Mouse (Mus musculus): ENCODE data around the gene Elf2. TPM values are rescaled to one million over a fixed set of nuclear protein-coding genes. Genes with fewer than 3 reads are reported as not detected.

The Elf2 gene
- polyA plus RNA-seq, 1 experiment: 24.1 TPM

GRCm38 (mm10) chr3:51294251-51294650 is 46.2 kb downstream of the Elf2 start:
- no peaks in the 10 kb centered on the region for H3K4me1 ChIP-seq (ENCODE audit: control insufficient read depth, insufficient read depth, insufficient read length, low read length)
- H3K27ac ChIP-seq (replicated peaks; ENCODE audit: low read depth, low read length): no peak overlapping the region
- H3K4me3 ChIP-seq (ENCODE audit: insufficient read depth, low read depth, low read length): no peak overlapping the region

DNA sequence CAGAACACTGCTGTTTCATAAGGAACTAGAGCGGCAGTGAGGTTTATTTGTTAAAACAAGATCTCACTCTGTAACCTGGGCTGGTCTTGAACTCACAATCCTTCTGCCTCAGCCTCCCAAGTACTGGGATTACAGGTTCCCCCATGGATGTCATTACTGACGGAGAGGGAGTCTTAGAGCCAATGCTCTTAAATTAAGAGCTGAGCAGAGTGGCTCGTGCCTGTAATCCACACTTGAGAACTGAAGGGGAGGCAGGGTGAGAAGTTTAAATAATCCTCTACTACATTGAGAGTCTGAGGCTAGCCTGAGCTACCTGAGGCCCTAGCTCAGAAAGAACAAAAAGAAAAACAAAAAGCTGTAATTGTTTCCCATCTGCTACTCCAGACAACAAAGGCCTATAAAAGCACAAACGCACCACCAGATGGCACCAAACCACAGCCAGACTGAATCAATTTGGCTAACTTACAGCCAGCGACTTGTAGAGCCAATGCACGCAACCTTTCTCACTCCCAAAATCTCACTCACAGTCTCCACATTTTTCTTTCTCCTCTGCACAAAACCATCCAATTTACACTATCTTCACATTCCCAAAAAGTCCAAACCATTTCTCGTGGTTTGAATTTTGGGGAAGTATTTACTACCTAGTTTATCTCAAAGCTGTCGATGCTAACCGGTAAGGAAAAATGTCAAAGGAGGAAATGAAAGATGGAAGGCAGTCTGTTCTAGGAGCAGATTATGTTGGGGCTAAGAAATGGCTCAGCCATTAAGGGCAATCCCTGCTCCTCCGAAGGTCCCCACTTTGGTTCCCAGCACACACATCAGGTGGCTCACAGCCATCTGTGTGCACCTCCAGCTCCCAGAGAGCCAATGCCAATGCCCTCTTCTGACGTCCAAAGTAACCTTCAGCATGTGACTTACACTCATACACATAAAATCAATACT is 51.3 kb downstream of the Elf2 start:
- Histone ChIP-seq H3K4me3 (ENCODE audit: insufficient read depth, low read depth, low read length) (no peak overlapping the region), H3K27ac (replicated peaks; ENCODE audit: low read depth, low read length) (no peak overlapping the region), H3K4me1 (ENCODE audit: control insufficient read depth, insufficient read depth, insufficient read length, low read length) (no peaks in the 10 kb centered on the region)

DNA sequence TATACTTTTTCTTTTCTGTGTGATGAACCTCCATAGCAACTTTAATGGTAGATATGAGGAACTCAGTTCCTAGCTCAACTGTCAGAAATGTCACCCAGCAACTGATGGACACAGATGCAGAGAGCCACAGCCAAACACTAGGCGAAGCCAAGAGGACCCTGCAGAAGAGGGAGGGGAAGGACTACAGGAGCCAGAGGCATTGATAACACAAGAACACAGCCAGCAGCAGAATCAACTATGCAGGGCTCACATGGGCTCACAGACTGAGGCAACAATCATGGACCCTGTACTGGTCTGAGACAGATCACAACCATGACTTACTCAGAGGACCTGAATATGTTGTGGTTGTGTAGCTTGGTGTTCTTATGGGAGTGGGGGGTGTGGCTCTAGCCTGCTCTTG is 56.1 kb downstream of the Elf2 start:
- Histone ChIP-seq H3K27ac (replicated peaks; ENCODE audit: low read depth, low read length) (no peak overlapping the region), H3K4me3 (ENCODE audit: insufficient read depth, low read depth, low read length) (no peak overlapping the region), H3K4me1 (ENCODE audit: control insufficient read depth, insufficient read depth, insufficient read length, low read length) (no peaks in the 10 kb centered on the region)

DNA sequence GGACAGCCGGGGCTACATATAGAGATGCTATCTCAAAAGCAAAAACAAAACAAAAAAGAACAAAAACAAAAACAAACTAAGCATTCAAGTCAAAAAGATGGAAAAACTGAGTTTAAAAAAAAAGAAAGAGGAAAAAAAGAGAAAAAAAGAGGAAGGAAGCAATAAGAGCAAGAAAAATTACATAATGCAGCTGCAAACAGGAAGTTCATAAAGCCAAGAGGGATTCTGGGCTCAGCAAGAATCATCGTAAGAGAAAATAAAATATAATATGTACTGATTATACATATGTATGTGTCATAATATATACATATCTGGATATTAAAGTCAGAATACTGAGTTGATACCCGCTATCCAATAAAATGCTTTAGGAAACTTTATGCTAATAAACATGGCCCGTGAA is 58.7 kb downstream of the Elf2 start:
- no peak overlapping the region for H3K4me3 ChIP-seq (ENCODE audit: insufficient read depth, low read depth, low read length)
- H3K4me1 ChIP-seq (ENCODE audit: control insufficient read depth, insufficient read depth, insufficient read length, low read length): no peaks in the 10 kb centered on the region
- no peak overlapping the region for H3K27ac ChIP-seq (replicated peaks; ENCODE audit: low read depth, low read length)

GRCm38 (mm10) chr3:51278433-51278832 is 62.0 kb downstream of the Elf2 start:
- H3K4me3 ChIP-seq (ENCODE audit: insufficient read depth, low read depth, low read length): no peak overlapping the region

DNA sequence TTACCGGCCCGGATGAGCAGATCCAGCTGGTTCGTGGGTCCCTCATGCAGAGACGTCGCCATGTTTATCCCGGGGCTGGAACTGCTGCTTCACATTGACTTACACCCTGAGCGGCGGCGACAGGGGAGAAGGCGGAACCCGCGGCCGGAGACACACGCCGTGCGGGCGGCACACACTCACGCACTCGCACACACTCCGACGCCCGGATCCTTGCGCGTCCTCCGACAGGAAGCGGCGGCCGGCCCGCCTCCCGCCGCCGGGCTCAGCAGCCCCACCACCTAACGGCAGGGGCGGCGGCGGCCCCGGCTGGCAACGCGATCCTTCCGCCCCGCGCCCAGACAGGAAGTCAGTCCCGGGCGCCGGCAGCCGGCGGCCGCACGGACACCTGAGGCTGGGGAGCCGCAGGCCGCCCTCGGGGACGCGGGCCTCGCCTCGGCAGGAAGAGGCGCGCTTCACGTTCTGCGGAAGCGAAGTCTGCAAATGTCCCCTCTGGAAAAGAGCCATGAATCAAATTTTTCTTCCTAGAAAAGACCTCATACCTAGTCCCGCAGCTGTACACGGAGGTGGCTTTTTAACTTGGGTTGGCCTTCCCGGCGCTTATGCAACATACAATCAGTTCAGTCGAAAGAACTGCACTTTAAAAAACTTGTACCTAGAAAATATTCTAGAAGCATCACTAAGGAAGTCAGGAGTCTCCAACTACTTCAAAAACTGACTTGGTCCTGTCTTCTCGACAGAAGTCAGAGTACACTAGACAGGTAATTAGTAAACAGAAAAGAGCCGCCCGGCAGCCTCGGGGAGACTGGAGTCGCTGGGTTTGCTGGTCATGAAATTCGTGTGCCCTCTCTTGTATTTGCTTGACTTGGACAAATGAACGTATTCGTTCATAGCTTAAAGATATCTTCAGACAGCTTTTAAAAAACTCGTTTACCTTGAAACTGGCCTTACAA is 63.0 kb downstream of the Elf2 start:
- Histone ChIP-seq H3K4me1 (ENCODE audit: control insufficient read depth, insufficient read depth, insufficient read length, low read length) (no peaks in the 10 kb centered on the region), H3K4me3 (ENCODE audit: insufficient read depth, low read depth, low read length) (peak overlapping the region; percentile 98), H3K27ac (replicated peaks; ENCODE audit: low read depth, low read length) (peak overlapping the region; percentile 87)

More at GRCm38 (mm10) chr3:51278433-51278832, 62.0 kb downstream of the Elf2 start:
- Histone ChIP-seq H3K4me1 (ENCODE audit: control insufficient read depth, insufficient read depth, insufficient read length, low read length) (no peaks in the 10 kb centered on the region), H3K27ac (replicated peaks; ENCODE audit: low read depth, low read length) (no peak overlapping the region)

GRCm38 (mm10) chr3:51276421-51277111 is 63.9 kb downstream of the Elf2 start:
- Histone ChIP-seq H3K4me3 (ENCODE audit: insufficient read depth, low read depth, low read length) (peak overlapping the region; percentile 98), H3K4me1 (ENCODE audit: control insufficient read depth, insufficient read depth, insufficient read length, low read length) (no peaks in the 10 kb centered on the region), H3K27ac (replicated peaks; ENCODE audit: low read depth, low read length) (peak overlapping the region; percentile 87)

DNA sequence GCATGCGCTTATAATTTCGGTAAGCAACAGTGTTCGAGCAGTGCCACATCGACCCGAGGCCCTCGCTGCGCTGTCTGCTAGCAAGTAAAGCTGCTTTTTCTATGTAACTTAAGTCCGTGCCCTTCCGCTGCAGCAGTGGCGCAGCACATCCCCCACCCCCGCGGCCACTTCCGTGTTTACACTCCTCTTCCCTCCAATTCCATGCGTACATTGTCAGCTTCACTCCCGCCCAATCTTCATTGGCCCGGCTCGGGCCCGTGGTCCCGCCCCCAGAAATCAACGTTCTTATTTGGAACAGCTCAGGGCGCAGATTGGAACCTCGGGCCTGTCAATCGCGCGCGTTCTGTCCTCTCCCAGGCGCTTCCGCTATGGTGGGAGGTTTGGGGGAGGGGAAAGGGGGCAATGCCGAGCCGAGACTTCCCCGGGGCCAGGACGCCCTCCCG is 64.5 kb downstream of the Elf2 start:
- Histone ChIP-seq H3K4me1 (ENCODE audit: control insufficient read depth, insufficient read depth, insufficient read length, low read length) (no peaks in the 10 kb centered on the region), H3K27ac (replicated peaks; ENCODE audit: low read depth, low read length) (peak overlapping the region; percentile 54; the same call in 1 of the 2 replicates), H3K4me3 (ENCODE audit: insufficient read depth, low read depth, low read length) (peak overlapping the region; percentile 98)

- H3K4me3 ChIP-seq (ENCODE audit: insufficient read depth, low read depth, low read length): no peak overlapping the region
- peaks cover 11% of the 10 kb centered on the region; the same call in 1 of the 2 replicates for H3K4me1 ChIP-seq (ENCODE audit: control insufficient read depth, insufficient read depth, insufficient read length, low read length)
- H3K27ac ChIP-seq (replicated peaks; ENCODE audit: low read depth, low read length): no peak overlapping the region
These were observed 70.2 kb downstream of the Elf2 start for GRCm38 (mm10) chr3:51270069-51270817.

GRCm38 (mm10) chr3:51268434-51268833 is 72.0 kb downstream of the Elf2 start:
- H3K4me1 ChIP-seq (ENCODE audit: control insufficient read depth, insufficient read depth, insufficient read length, low read length): peaks cover 11% of the 10 kb centered on the region; the same call in 1 of the 2 replicates
- peak overlapping the region; percentile 19; the same call in 1 of the 2 replicates for H3K27ac ChIP-seq (replicated peaks; ENCODE audit: low read depth, low read length)
- no peak overlapping the region for H3K4me3 ChIP-seq (ENCODE audit: insufficient read depth, low read depth, low read length)

- Histone ChIP-seq H3K27ac (replicated peaks; ENCODE audit: low read depth, low read length) (no peak overlapping the region), H3K4me1 (ENCODE audit: control insufficient read depth, insufficient read depth, insufficient read length, low read length) (no peaks in the 10 kb centered on the region), H3K4me3 (ENCODE audit: insufficient read depth, low read depth, low read length) (no peak overlapping the region)
These were observed 77.5 kb downstream of the Elf2 start for GRCm38 (mm10) chr3:51262942-51263341.

GRCm38 (mm10) chr3:51258070-51258469 is 82.4 kb downstream of the Elf2 start:
- Histone ChIP-seq H3K27ac (replicated peaks; ENCODE audit: low read depth, low read length) (0 out of 2 replicates have a peak overlapping the region, but pooled peaks have one; percentile 15), H3K4me1 (ENCODE audit: control insufficient read depth, insufficient read depth, insufficient read length, low read length) (peaks cover 2% of the 10 kb centered on the region; the same call in 1 of the 2 replicates), H3K4me3 (ENCODE audit: insufficient read depth, low read depth, low read length) (no peak overlapping the region)

DNA sequence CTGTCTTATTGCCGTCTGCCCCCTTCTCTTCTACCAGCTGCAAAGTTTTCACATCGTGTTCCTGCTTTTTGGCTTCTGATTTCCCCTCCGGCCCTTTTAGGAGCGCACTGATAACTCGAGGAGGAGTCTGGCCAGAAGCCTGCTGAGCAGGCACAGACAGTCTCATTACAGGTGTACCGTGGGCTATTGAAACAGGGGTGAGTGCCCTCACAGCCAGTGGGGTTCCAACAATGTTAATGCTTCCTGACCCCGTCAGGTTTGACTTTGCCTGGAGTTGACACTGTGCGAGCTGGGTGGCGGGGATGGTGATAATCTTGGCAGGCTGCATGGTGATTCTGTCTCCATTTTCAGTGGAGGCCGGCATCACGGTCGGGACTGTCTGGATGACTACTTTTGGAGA is 84.0 kb downstream of the Elf2 start:
- Histone ChIP-seq H3K27ac (replicated peaks; ENCODE audit: low read depth, low read length) (peak overlapping the region; percentile 39; the same call in 1 of the 2 replicates), H3K4me3 (ENCODE audit: insufficient read depth, low read depth, low read length) (no peak overlapping the region), H3K4me1 (ENCODE audit: control insufficient read depth, insufficient read depth, insufficient read length, low read length) (peaks cover 2% of the 10 kb centered on the region; the same call in 1 of the 2 replicates)

DNA sequence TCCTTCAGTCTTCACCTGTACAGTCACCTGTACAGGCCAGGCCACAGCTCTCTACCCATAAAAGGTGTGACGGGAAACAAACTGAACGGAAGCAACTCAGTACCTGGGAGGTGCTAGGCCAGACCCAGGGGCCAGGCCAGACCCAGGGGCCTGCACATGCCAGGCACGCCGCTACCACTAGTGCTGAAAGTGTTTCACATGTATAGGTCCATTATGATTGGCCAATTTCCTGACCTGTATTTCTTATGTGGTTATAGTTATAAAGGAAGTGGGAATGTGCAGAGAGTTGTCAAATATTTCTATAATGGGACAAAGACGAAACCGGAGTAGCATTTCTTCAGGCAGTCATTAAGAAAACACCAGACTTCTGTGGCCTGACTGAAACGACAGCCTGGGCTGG is 85.7 kb downstream of the Elf2 start:
- no peak overlapping the region for H3K4me3 ChIP-seq (ENCODE audit: insufficient read depth, low read depth, low read length)
- no peak overlapping the region for H3K27ac ChIP-seq (replicated peaks; ENCODE audit: low read depth, low read length)
- H3K4me1 ChIP-seq (ENCODE audit: control insufficient read depth, insufficient read depth, insufficient read length, low read length): peaks cover 2% of the 10 kb centered on the region; the same call in 1 of the 2 replicates
